Comparison of ENCODE assay signal across 8 mouse cellular contexts in the genomic region with DNA sequence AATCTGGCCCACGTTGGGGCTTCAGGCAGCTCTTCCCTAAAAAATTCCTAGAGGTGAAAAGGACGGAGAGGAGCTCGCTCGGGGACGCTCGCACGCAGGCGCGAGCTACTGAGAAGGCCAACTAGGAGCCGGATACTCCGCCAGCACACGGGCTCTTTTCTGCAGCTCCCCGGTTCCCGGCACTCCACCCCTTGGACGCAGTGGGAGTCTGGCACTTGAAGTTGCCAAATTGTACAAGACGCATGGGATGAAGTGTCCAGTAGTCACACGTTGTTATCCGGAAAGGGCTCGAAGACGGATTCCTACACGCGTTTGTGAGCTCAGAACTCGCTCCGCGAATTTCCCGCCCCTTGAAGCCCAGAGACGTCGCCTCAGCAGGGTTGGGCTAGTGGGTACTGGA. TPM values are rescaled to one million over a fixed set of nuclear protein-coding genes. Genes with fewer than 3 reads are reported as not detected.
A peak's percentile ranks its signal among the peaks of the same experiment; 100 is the strongest.
DNase-seq lines count a peak whose midpoint lies in the region; ATAC-seq and TF ChIP-seq lines count a peak whose summit lies in the region.

No protein-coding gene starts in this region.

- H3K27me3 ChIP-seq in kidney, embryonic 14.5 days (ENCODE audit: control insufficient read depth, insufficient read depth, low read length) = peaks cover 15% of the 10 kb centered on the region; the same call in 1 of the 2 replicates
- peaks cover 3% of the 10 kb centered on the region; the same call in 1 of the 2 replicates for H3K27me3 ChIP-seq in kidney, adult 2 months (replicated peaks; ENCODE audit: control insufficient read depth, insufficient read depth, low read length)
- H3K27me3 ChIP-seq in embryonic facial prominence, embryonic 13.5 days = peaks cover 17% of the 10 kb centered on the region
- H3K27me3 ChIP-seq in heart, embryonic 16.5 days (ENCODE audit: control insufficient read depth, insufficient read depth, low read length) = peaks cover 16% of the 10 kb centered on the region
- H3K27me3 ChIP-seq in limb, embryonic 15.5 days = 0 out of 2 replicates have a peak, but pooled peaks cover 3% of the 10 kb centered on the region

- H3K4me2 ChIP-seq in kidney, embryonic 14.5 days (replicated peaks; ENCODE audit: low read depth, low read length) = peak overlapping the region; percentile 56
- peak overlapping the region; percentile 79 for H3K4me2 ChIP-seq in embryonic facial prominence, embryonic 13.5 days
- H3K4me2 ChIP-seq in heart, embryonic 16.5 days (ENCODE audit: low read depth, low read length) = peak overlapping the region; percentile 91
- H3K4me2 ChIP-seq in limb, embryonic 15.5 days = peak overlapping the region; percentile 61

- H3K4me1 ChIP-seq in kidney, embryonic 14.5 days (ENCODE audit: control insufficient read depth, insufficient read depth, low read length) = peaks cover 30% of the 10 kb centered on the region
- no peaks in the 10 kb centered on the region for H3K4me1 ChIP-seq in kidney, adult 2 months (ENCODE audit: control insufficient read depth, insufficient read depth, low read length)
- H3K4me1 ChIP-seq in embryonic facial prominence, embryonic 13.5 days = peaks cover 41% of the 10 kb centered on the region
- peaks cover 21% of the 10 kb centered on the region for H3K4me1 ChIP-seq in heart, embryonic 16.5 days (ENCODE audit: control insufficient read depth, insufficient read depth, low read length)
- peaks cover 42% of the 10 kb centered on the region for H3K4me1 ChIP-seq in limb, embryonic 15.5 days

- H3K36me3 ChIP-seq in kidney, embryonic 14.5 days (ENCODE audit: control insufficient read depth, insufficient read depth, low read length) = no peaks in the 10 kb centered on the region
- H3K36me3 ChIP-seq in kidney, adult 2 months (ENCODE audit: control insufficient read depth, insufficient read depth, low read length) = no peaks in the 10 kb centered on the region
- no peaks in the 10 kb centered on the region for H3K36me3 ChIP-seq in embryonic facial prominence, embryonic 13.5 days
- no peaks in the 10 kb centered on the region for H3K36me3 ChIP-seq in heart, embryonic 16.5 days (ENCODE audit: control insufficient read depth, insufficient read depth)
- no peaks in the 10 kb centered on the region for H3K36me3 ChIP-seq in limb, embryonic 15.5 days

- H3K27ac ChIP-seq in kidney, embryonic 14.5 days (ENCODE audit: low read depth, low read length) = peak overlapping the region; percentile 37
- no peak overlapping the region for H3K27ac ChIP-seq in kidney, adult 2 months (ENCODE audit: insufficient read depth, low read depth, low read length)
- peak overlapping the region; percentile 88 for H3K27ac ChIP-seq in embryonic facial prominence, embryonic 13.5 days
- H3K27ac ChIP-seq in heart, embryonic 16.5 days (ENCODE audit: low read length) = no peak overlapping the region; the same call in 1 of the 2 replicates
- H3K27ac ChIP-seq in limb, embryonic 15.5 days = peak overlapping the region; percentile 96

- under 1% methylated on average over 28 of the region's 28 CpGs for WGBS in kidney, embryonic 14.5 days
- 7% methylated on average over 28 of the region's 28 CpGs for WGBS in kidney, adult 2 months
- WGBS in embryonic facial prominence, embryonic 13.5 days = 3% methylated on average over 28 of the region's 28 CpGs
- WGBS in heart, embryonic 16.5 days = 3% methylated on average over 28 of the region's 28 CpGs
- under 1% methylated on average over 28 of the region's 28 CpGs for WGBS in limb, embryonic 15.5 days

- no peak for DNase-seq in kidney, adult 2 months
- DNase-seq in neural tube, embryonic 10.5 days (ENCODE audit: extremely low spot score, low spot score) = peak; percentile 66
- no peak for DNase-seq in frontal cortex, postnatal 36 days (ENCODE audit: low spot score in 2 of 2)
- no peak for DNase-seq in layer of hippocampus, adult 11-12 months (ENCODE audit: low spot score)

- no peak for TF ChIP-seq CTCF in kidney, adult 2 months (conservative IDR thresholded peaks at IDR 0.05; ENCODE audit: insufficient read depth, insufficient read length, low read depth, low read length)

- peak overlapping the region; percentile 41 for H3K4me3 ChIP-seq in kidney, embryonic 14.5 days (ENCODE audit: low read length)
- no peak overlapping the region for H3K4me3 ChIP-seq in kidney, adult 2 months (ENCODE audit: insufficient read depth, low read depth, low read length)
- H3K4me3 ChIP-seq in embryonic facial prominence, embryonic 13.5 days = peak overlapping the region; percentile 70
- H3K4me3 ChIP-seq in heart, embryonic 16.5 days (ENCODE audit: low read length) = peak overlapping the region; percentile 72
- peak overlapping the region; percentile 65 for H3K4me3 ChIP-seq in limb, embryonic 15.5 days

- ATAC-seq in kidney, embryonic 14.5 days (ENCODE audit: low FRiP score, low TSS enrichment) = no peak
- ATAC-seq in embryonic facial prominence, embryonic 13.5 days (ENCODE audit: insufficient number of reproducible peaks, insufficient read depth, low FRiP score, low TSS enrichment, low read depth) = no peak
- ATAC-seq in heart, embryonic 16.5 days (replicated peaks; ENCODE audit: extremely low read depth, insufficient read depth, low FRiP score) = no peak
- ATAC-seq in limb, embryonic 15.5 days (ENCODE audit: insufficient number of reproducible peaks, low FRiP score, low TSS enrichment, low read depth) = no peak

- no peak for TF ChIP-seq POLR2A in kidney, adult 2 months (IDR thresholded peaks at IDR 0.05; ENCODE audit: low read depth, low read length)

- no peaks in the 10 kb centered on the region; the same call in 1 of the 2 replicates for H3K9me3 ChIP-seq in kidney, embryonic 14.5 days (ENCODE audit: control insufficient read depth, low read length)
- no peaks in the 10 kb centered on the region for H3K9me3 ChIP-seq in embryonic facial prominence, embryonic 13.5 days
- peaks cover 3% of the 10 kb centered on the region for H3K9me3 ChIP-seq in heart, embryonic 16.5 days (replicated peaks; ENCODE audit: control insufficient read depth, low read length)
- H3K9me3 ChIP-seq in limb, embryonic 15.5 days = no peaks in the 10 kb centered on the region

- H3K9ac ChIP-seq in kidney, embryonic 14.5 days (ENCODE audit: low read depth, low read length) = peak overlapping the region; percentile 47
- peak overlapping the region; percentile 84 for H3K9ac ChIP-seq in embryonic facial prominence, embryonic 13.5 days
- H3K9ac ChIP-seq in heart, embryonic 16.5 days (ENCODE audit: low read length) = peak overlapping the region; percentile 75
- H3K9ac ChIP-seq in limb, embryonic 15.5 days = peak overlapping the region; percentile 69; the same call in 1 of the 2 replicates

RNA-seq across cellular contexts. Expression of gene Col12a1, which starts 0.8 kb away (rescaled TPM):
- 25.9 and 38.6 TPM in 2 replicates for polyA plus RNA-seq in kidney, embryonic 14.5 days (2014; fragmentation: Nextera tagmentation; extraction: Ambion mirVana)
- polyA plus RNA-seq in kidney, adult 2 months (2012; rRNA removed) = 7.1 and 9.2 TPM in 2 replicates
- 84.9 and 114 TPM in 2 replicates for polyA plus RNA-seq in embryonic facial prominence, embryonic 13.5 days (2015; fragmentation: Nextera tagmentation; extraction: Ambion mirVana)
- 13.2 and 15.7 TPM in 2 replicates for polyA plus RNA-seq in heart, embryonic 16.5 days (2015; fragmentation: Nextera tagmentation; extraction: Ambion mirVana)
- 180 and 191 TPM in 2 replicates for polyA plus RNA-seq in limb, embryonic 15.5 days (2015; fragmentation: Nextera tagmentation; extraction: Ambion mirVana)

RNA-seq across cellular contexts. Expression of gene Cox7a2, which starts 40.2 kb away (rescaled TPM):
- 669 and 936 TPM in 2 replicates for polyA plus RNA-seq in kidney, embryonic 14.5 days (2014; fragmentation: Nextera tagmentation; extraction: Ambion mirVana)
- polyA plus RNA-seq in kidney, adult 2 months (2012; rRNA removed) = 508 and 670 TPM in 2 replicates
- polyA plus RNA-seq in embryonic facial prominence, embryonic 13.5 days (2015; fragmentation: Nextera tagmentation; extraction: Ambion mirVana) = 640 and 679 TPM in 2 replicates
- polyA plus RNA-seq in heart, embryonic 16.5 days (2015; fragmentation: Nextera tagmentation; extraction: Ambion mirVana) = 1,523 and 1,607 TPM in 2 replicates
- 572 and 583 TPM in 2 replicates for polyA plus RNA-seq in limb, embryonic 15.5 days (2015; fragmentation: Nextera tagmentation; extraction: Ambion mirVana)

Comparison
In these comparisons a context has a peak if more than half of its experiments do, and no peak if none do; other contexts are left out.
1. H3K27ac ChIP-seq: peak in kidney, embryonic 14.5 days (single experiment), embryonic facial prominence, embryonic 13.5 days (single experiment) and limb, embryonic 15.5 days (single experiment); none in kidney, adult 2 months (single experiment) and heart, embryonic 16.5 days (single experiment).
2. Peak in every context shown above with its lines, with median percentiles within 50 percentile points of each other: H3K4me2 ChIP-seq and H3K9ac ChIP-seq.